Mouse (Mus musculus) heart, embryonic 16.5 days (tissue): Measurements from ENCODE around the gene Lrp3. TPM values are rescaled to one million over a fixed set of nuclear protein-coding genes. Genes with fewer than 3 reads are reported as not detected.

ENCODE experiments used
- ATAC-seq: fragments of 200-750 bp; cut with Nextera tagmentation; replicated peaks from 2 replicates; pipeline ENCODE4 v1.8.0; 2017; ENCODE audit warnings: moderate number of reproducible peaks; ENCODE audit not compliant: insufficient read depth, low FRiP score; ENCODE audit errors: extremely low read depth
- H3K27ac ChIP-seq: fragments of 300-500 bp; sonication (generic); 2 replicates; pipeline ENCODE4 v1.5.1; 2014; ENCODE audit warnings: mild to moderate bottlenecking, low read length, control low read depth, moderate library complexity
- H3K27me3 ChIP-seq: fragments of 300-500 bp; sonication (generic); 2 replicates; pipeline ENCODE4 v1.6.1; 2014; ENCODE audit warnings: low read length, mixed read lengths; ENCODE audit not compliant: control insufficient read depth, insufficient read depth
- H3K36me3 ChIP-seq: fragments of 300-500 bp; sonication (generic); 2 replicates; pipeline ENCODE4 v1.6.1; 2014; ENCODE audit not compliant: control insufficient read depth, insufficient read depth
- H3K4me1 ChIP-seq: fragments of 300-500 bp; sonication (generic); 2 replicates; pipeline ENCODE4 v1.6.1; 2014; ENCODE audit warnings: low read length, mixed read lengths; ENCODE audit not compliant: control insufficient read depth, insufficient read depth
- H3K4me2 ChIP-seq: fragments of 300-500 bp; sonication (generic); 2 replicates; pipeline ENCODE4 v1.6.1; 2014; ENCODE audit warnings: low read depth, mild to moderate bottlenecking, control low read depth, low read length
- H3K4me3 ChIP-seq: fragments of 300-500 bp; sonication (generic); 2 replicates; pipeline ENCODE4 v1.5.1; 2014; ENCODE audit warnings: mild to moderate bottlenecking, control low read depth, low read length
- H3K9ac ChIP-seq: fragments of 300-500 bp; sonication (generic); 2 replicates; pipeline ENCODE4 v1.6.1; 2014; ENCODE audit warnings: low read length, control low read depth
- H3K9me3 ChIP-seq: fragments of 300-500 bp; sonication (generic); replicated peaks from 2 replicates; pipeline ENCODE4 v1.6.1; 2016; ENCODE audit warnings: low read length; ENCODE audit not compliant: control insufficient read depth
- WGBS: fragments of 180-500 bp; shearing (Covaris S2); extraction: QIAGEN DNeasy Blood & Tissue Kit; methylation state at CpG from one replicate; pipeline ENCODE4 v1.1.7; 2014; 5-methylcytosine and 5-hydroxymethylcytosine counted together
- polyA plus RNA-seq: library from polyadenylated mRNA; unstranded; fragments of >200 nt; fragmentation: Nextera tagmentation; extraction: Ambion mirVana; gene quantifications from 2 replicates; pipeline ENCODE4 v1.2.1, GENCODE M21; 2015

Gene Lrp3
- polyA plus RNA-seq, 1 experiment from 2014 or later: 2.0 TPM

DNA sequence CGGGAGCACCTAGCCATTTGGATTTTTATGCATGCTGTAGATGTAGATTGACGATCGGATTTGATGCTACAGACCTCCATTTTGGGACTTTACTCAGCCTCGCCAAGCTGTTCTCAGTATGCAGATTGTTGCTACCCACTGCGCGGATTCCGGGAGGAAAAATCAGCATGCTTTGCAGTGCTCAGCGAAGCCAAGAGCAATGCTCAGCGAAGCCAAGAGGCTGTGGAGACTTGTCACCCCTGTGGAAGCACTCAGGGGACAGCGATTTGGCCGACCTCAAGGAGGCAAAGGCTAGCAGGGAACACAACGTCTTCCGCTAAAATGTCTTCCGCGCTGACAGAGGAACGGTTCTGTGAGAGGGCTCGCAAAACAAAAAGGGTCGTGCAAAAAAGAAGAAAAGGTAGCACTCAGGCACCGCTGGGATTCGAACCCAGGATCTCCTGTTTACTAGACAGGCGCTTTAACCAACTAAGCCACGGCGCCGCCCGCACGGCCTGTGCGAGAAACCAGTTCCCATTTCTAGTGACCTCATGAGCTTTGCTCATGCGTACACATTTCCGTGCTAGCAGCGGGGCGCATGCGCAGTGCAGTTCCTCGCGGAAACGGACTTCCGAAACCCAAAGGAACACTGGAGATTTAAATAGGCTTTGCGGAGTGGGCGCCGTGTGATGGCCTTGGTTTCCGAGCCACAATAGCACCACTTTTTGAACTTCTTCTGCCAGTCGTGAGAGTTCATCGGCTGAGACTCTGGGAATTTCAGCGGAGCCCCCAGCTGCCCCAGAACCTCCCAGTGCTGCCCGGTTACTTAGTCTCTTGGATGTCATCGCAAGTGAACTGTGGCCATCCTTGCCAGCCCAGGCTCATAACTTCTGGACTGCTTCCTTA is 19.3 kb upstream of the Lrp3 start:
- under 1% methylated on average over 45 of the region's 45 CpGs for WGBS

DNA sequence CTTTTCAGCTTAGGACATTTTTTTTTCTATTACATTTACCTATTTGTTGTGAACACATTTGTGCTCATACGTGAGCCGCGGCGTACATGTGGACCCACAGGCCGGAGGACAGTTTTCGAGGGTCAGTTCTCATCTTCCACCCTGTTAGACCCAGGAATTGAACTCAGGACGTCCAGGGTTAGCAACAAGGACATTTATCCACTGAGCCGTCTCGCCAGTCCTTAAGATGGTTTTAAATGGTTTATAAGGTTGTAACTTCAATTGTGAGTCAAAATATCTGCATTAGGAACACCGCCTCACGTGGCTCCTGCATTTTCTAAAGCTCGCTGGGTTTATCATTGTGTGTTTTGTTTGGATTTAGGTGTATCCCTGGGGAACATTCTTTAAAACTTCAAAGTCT is 18.6 kb upstream of the Lrp3 start:
- peak overlapping the region; percentile 78; the same call in 1 of the 2 replicates for H3K27ac ChIP-seq
- WGBS: 57% methylated on average over 12 of the region's 12 CpGs

More for the DNA sequence above, 19.3 kb upstream of the Lrp3 start:
- ATAC-seq: peak; percentile 96
- Histone ChIP-seq H3K9ac (peak overlapping the region; percentile 71), H3K27me3 (no peaks in the 10 kb centered on the region), H3K4me1 (peaks cover 5% of the 10 kb centered on the region), H3K36me3 (no peaks in the 10 kb centered on the region), H3K4me3 (peak overlapping the region; percentile 72), H3K4me2 (peak overlapping the region; percentile 64), H3K9me3 (peaks cover 5% of the 10 kb centered on the region; the same call in 1 of the 2 replicates), H3K27ac (peak overlapping the region; percentile 92)

DNA sequence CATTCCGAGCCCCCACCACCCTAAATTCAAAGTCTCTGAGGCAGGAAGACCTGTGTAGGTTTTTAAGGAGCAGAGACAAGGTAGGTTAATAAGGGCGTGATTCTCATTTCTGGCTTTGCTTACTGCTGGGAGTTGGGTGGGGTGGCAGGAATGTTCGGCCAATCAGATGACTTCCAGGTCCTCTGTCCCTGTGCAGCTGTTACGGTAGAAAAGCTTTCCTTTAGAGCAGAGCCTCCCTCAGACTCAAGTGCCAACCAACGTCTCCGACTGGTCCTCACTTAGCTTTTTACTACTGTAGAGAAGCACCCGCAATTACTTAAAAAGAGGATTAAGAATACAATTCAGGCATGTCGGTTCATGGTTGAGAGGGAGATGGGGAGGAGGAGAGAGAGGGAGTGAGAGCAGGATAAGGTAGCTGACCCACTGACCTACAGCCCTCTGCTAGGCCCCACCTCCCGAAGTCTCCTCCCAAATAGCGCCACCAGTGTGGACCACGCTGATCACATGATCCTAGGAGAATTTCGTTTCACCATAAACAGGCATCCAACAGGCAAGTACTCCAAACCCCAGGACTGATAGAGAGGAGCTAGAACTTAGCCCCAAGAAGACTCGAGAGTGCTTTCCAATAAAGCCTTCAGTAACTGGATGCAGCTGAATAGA is 17.6 kb upstream of the Lrp3 start:
- Histone ChIP-seq H3K4me2 (no peak overlapping the region), H3K27ac (no peak overlapping the region), H3K9me3 (peaks cover 5% of the 10 kb centered on the region; the same call in 1 of the 2 replicates), H3K4me3 (no peak overlapping the region), H3K9ac (no peak overlapping the region), H3K4me1 (peaks cover 5% of the 10 kb centered on the region), H3K27me3 (no peaks in the 10 kb centered on the region), H3K36me3 (no peaks in the 10 kb centered on the region)
- 37% methylated on average over 13 of the region's 13 CpGs for WGBS
- ATAC-seq: no peak

More for the DNA sequence above, 18.6 kb upstream of the Lrp3 start:
- Histone ChIP-seq H3K9ac (peak overlapping the region; percentile 71), H3K4me2 (peak overlapping the region; percentile 55), H3K9me3 (peaks cover 5% of the 10 kb centered on the region; the same call in 1 of the 2 replicates), H3K36me3 (no peaks in the 10 kb centered on the region), H3K27me3 (no peaks in the 10 kb centered on the region), H3K4me3 (peak overlapping the region; percentile 72), H3K4me1 (peaks cover 5% of the 10 kb centered on the region)
- ATAC-seq: no peak

DNA sequence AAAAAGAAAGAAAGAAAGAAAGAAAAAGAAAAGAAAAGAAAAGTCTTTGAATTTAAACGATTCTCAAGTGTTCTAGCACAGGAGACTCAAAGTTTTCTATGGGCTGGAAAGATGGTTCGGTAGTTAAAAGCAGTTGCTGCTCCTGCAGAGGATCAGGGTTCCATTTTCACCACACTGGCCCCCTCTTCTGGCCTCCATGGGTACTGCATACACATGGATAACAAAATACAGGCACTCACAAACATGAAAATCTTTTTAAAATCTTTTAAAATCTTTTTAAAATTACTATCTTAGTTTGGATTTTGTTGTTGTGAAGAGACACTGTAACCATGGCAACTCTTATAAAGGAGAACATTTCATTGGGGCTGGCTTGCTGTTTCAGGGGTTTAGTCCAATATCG is 15.0 kb upstream of the Lrp3 start:
- Histone ChIP-seq H3K4me2 (no peak overlapping the region), H3K9ac (no peak overlapping the region), H3K27me3 (no peaks in the 10 kb centered on the region), H3K36me3 (no peaks in the 10 kb centered on the region), H3K9me3 (peaks cover 5% of the 10 kb centered on the region; the same call in 1 of the 2 replicates), H3K27ac (no peak overlapping the region), H3K4me3 (no peak overlapping the region), H3K4me1 (peaks cover under 1% of the 10 kb centered on the region)
- WGBS: 67% methylated on average over 3 of the region's 3 CpGs
- ATAC-seq: no peak

GRCm38 (mm10) chr7:35220694-35221365 is 5.5 kb upstream of the Lrp3 start:
- Histone ChIP-seq H3K36me3 (no peaks in the 10 kb centered on the region), H3K4me1 (no peaks in the 10 kb centered on the region), H3K9ac (no peak overlapping the region), H3K27me3 (peaks cover 15% of the 10 kb centered on the region), H3K4me2 (no peak overlapping the region), H3K9me3 (no peaks in the 10 kb centered on the region), H3K27ac (no peak overlapping the region), H3K4me3 (no peak overlapping the region)
- no peak for ATAC-seq
- WGBS: 63% methylated on average over 9 of the region's 9 CpGs

DNA sequence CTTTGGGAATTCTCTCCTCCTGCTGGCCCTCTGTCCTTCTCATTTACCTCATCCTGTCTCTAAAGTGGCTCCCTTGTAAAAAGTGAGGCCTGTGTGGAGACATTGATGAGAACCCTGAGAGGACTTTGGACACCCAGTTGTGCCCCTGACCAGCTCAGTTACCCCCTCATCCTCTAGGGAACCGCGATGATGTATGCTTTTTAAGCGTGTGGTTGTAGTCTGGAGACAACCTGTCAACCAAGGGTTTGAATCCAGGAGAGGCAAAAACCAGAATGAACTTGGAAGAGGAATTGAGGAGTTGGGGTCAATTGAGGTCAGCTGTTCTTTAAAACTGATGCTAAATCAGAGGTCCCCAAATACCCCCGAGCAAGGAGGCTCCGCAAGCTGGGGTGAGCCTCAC is 433 bp upstream of the Lrp3 start:
- H3K27ac ChIP-seq: no peak overlapping the region
- H3K9ac ChIP-seq: peak overlapping the region; percentile 41; the same call in 1 of the 2 replicates
- H3K27me3 ChIP-seq: peaks cover 28% of the 10 kb centered on the region

GRCm38 (mm10) chr7:35214442-35215222 is 666 bp downstream of the Lrp3 start:
- Histone ChIP-seq H3K36me3 (no peaks in the 10 kb centered on the region), H3K27ac (no peak overlapping the region), H3K4me1 (peaks cover 11% of the 10 kb centered on the region), H3K27me3 (peaks cover 28% of the 10 kb centered on the region), H3K9ac (peak overlapping the region; percentile 64), H3K9me3 (no peaks in the 10 kb centered on the region), H3K4me3 (peak overlapping the region; percentile 60), H3K4me2 (peak overlapping the region; percentile 89)
- WGBS: under 1% methylated on average over 63 of the region's 79 CpGs
- peak; percentile 37 for ATAC-seq

More for the DNA sequence above, 433 bp upstream of the Lrp3 start:
- ATAC-seq: no peak
- Histone ChIP-seq H3K4me1 (peaks cover 11% of the 10 kb centered on the region), H3K4me3 (peak overlapping the region; percentile 60), H3K36me3 (no peaks in the 10 kb centered on the region), H3K9me3 (no peaks in the 10 kb centered on the region), H3K4me2 (peak overlapping the region; percentile 89)
- WGBS: 45% methylated on average over 5 of the region's 5 CpGs

- Histone ChIP-seq H3K4me2 (no peak overlapping the region), H3K27ac (no peak overlapping the region), H3K9ac (no peak overlapping the region), H3K27me3 (peaks cover 20% of the 10 kb centered on the region), H3K4me3 (no peak overlapping the region), H3K4me1 (peaks cover 11% of the 10 kb centered on the region), H3K9me3 (0 out of 2 replicates have a peak, but pooled peaks cover 3% of the 10 kb centered on the region), H3K36me3 (no peaks in the 10 kb centered on the region)
- 81% methylated on average over 4 of the region's 4 CpGs for WGBS
- no peak for ATAC-seq
These were observed 3.5 kb downstream of the Lrp3 start for GRCm38 (mm10) chr7:35211791-35212190.
